Mouse (Mus musculus): ENCODE results near the gene Fndc9. TPM values are rescaled to one million over a fixed set of nuclear protein-coding genes. Genes with fewer than 3 reads are reported as not detected.

Fndc9 gene
- total RNA-seq, 1 experiment: 0.67 TPM

GRCm38 (mm10) chr11:46201636-46202546 is 33.4 kb upstream of the Fndc9 start:
- peaks cover 2% of the 10 kb centered on the region; the same call in 1 of the 2 replicates for H3K36me3 ChIP-seq (ENCODE audit: control insufficient read depth, insufficient read depth, low read length, poor library complexity, severe bottlenecking)
- in situ Hi-C loops (cut with MboI; ENCODE audit: low sequenced_read_pairs in 2 of 2, unreplicated experiment in 2 of 2): no loop called here
- H3K4me1 ChIP-seq (ENCODE audit: control insufficient read depth in 2 of 2, insufficient read depth in 2 of 2, low read length in 2 of 2, poor library complexity in 1 of 2): no peaks in the 10 kb centered on the region
- no peak for DNase-seq (ENCODE audit: low read depth, low spot score)
- no peak overlapping the region for H3K4me3 ChIP-seq (ENCODE audit: insufficient read depth in 1 of 2, low read depth in 1 of 2, low read length in 2 of 2, poor library complexity in 1 of 2, severe bottlenecking in 1 of 2)
- H3K9me3 ChIP-seq (ENCODE audit: control insufficient read depth, insufficient read depth, low read depth, low read length): no peaks in the 10 kb centered on the region
- TF ChIP-seq MAFK (IDR thresholded peaks at IDR 0.05; ENCODE audit: insufficient read depth, low read depth, low read length) (no peak), ZNF384 (IDR thresholded peaks at IDR 0.05; ENCODE audit: low read depth, low read length) (no peak), ZC3H11A (IDR thresholded peaks at IDR 0.05; ENCODE audit: borderline replicate concordance, low read depth, low read length) (no peak), HCFC1 (IDR thresholded peaks at IDR 0.05; ENCODE audit: borderline replicate concordance, insufficient read depth, low read length) (no peak), CHD2 (IDR thresholded peaks at IDR 0.05; ENCODE audit: low read depth, low read length) (no peak)
- H3K9ac ChIP-seq (ENCODE audit: insufficient read depth, low read depth, low read length, poor library complexity, severe bottlenecking): no peak overlapping the region
- H3K27ac ChIP-seq (ENCODE audit: insufficient read depth, low read depth, low read length, poor library complexity, severe bottlenecking): no peak overlapping the region

- no peak for DNase-seq (ENCODE audit: low read depth, low spot score)
- Histone ChIP-seq H3K9me3 (ENCODE audit: control insufficient read depth, insufficient read depth, low read depth, low read length) (no peaks in the 10 kb centered on the region), H3K9ac (ENCODE audit: insufficient read depth, low read depth, low read length, poor library complexity, severe bottlenecking) (no peak overlapping the region), H3K27ac (ENCODE audit: insufficient read depth, low read depth, low read length, poor library complexity, severe bottlenecking) (no peak overlapping the region), H3K4me3 (ENCODE audit: insufficient read depth in 1 of 2, low read depth in 1 of 2, low read length in 2 of 2, poor library complexity in 1 of 2, severe bottlenecking in 1 of 2) (no peak overlapping the region), H3K36me3 (ENCODE audit: control insufficient read depth, insufficient read depth, low read length, poor library complexity, severe bottlenecking) (peaks cover 2% of the 10 kb centered on the region; the same call in 1 of the 2 replicates), H3K4me1 (ENCODE audit: control insufficient read depth in 2 of 2, insufficient read depth in 2 of 2, low read length in 2 of 2, poor library complexity in 1 of 2) (no peaks in the 10 kb centered on the region)
- TF ChIP-seq HCFC1 (IDR thresholded peaks at IDR 0.05; ENCODE audit: borderline replicate concordance, insufficient read depth, low read length) (no peak), ZC3H11A (IDR thresholded peaks at IDR 0.05; ENCODE audit: borderline replicate concordance, low read depth, low read length) (no peak), ZNF384 (IDR thresholded peaks at IDR 0.05; ENCODE audit: low read depth, low read length) (no peak), CHD2 (IDR thresholded peaks at IDR 0.05; ENCODE audit: low read depth, low read length) (no peak), MAFK (IDR thresholded peaks at IDR 0.05; ENCODE audit: insufficient read depth, low read depth, low read length) (no peak)
- in situ Hi-C loops (cut with MboI; ENCODE audit: low sequenced_read_pairs in 2 of 2, unreplicated experiment in 2 of 2): no loop called here
Observed at GRCm38 (mm10) chr11:46202547-46202887, 32.8 kb upstream of the Fndc9 start.

GRCm38 (mm10) chr11:46204841-46205240 is 30.5 kb upstream of the Fndc9 start:
- H3K4me1 ChIP-seq (ENCODE audit: control insufficient read depth in 2 of 2, insufficient read depth in 2 of 2, low read length in 2 of 2, poor library complexity in 1 of 2): no peaks in the 10 kb centered on the region
- H3K36me3 ChIP-seq (ENCODE audit: control insufficient read depth, insufficient read depth, low read length, poor library complexity, severe bottlenecking): no peaks in the 10 kb centered on the region
- in situ Hi-C loops (cut with MboI; ENCODE audit: low sequenced_read_pairs in 2 of 2, unreplicated experiment in 2 of 2): no loop called here
- H3K9ac ChIP-seq (ENCODE audit: insufficient read depth, low read depth, low read length, poor library complexity, severe bottlenecking): no peak overlapping the region
- H3K4me3 ChIP-seq (ENCODE audit: insufficient read depth in 1 of 2, low read depth in 1 of 2, low read length in 2 of 2, poor library complexity in 1 of 2, severe bottlenecking in 1 of 2): no peak overlapping the region
- TF ChIP-seq ZC3H11A (IDR thresholded peaks at IDR 0.05; ENCODE audit: borderline replicate concordance, low read depth, low read length): no peak
- no peak for TF ChIP-seq CHD2 (IDR thresholded peaks at IDR 0.05; ENCODE audit: low read depth, low read length)
- H3K27ac ChIP-seq (ENCODE audit: insufficient read depth, low read depth, low read length, poor library complexity, severe bottlenecking): no peak overlapping the region
- no peaks in the 10 kb centered on the region for H3K9me3 ChIP-seq (ENCODE audit: control insufficient read depth, insufficient read depth, low read depth, low read length)
- DNase-seq (ENCODE audit: low read depth, low spot score): no peak

- in situ Hi-C loops (cut with MboI; ENCODE audit: low sequenced_read_pairs in 2 of 2, unreplicated experiment in 2 of 2): no loop called here
- Histone ChIP-seq H3K27ac (ENCODE audit: insufficient read depth, low read depth, low read length, poor library complexity, severe bottlenecking) (no peak overlapping the region), H3K36me3 (ENCODE audit: control insufficient read depth, insufficient read depth, low read length, poor library complexity, severe bottlenecking) (no peaks in the 10 kb centered on the region), H3K4me1 (ENCODE audit: control insufficient read depth in 2 of 2, insufficient read depth in 2 of 2, low read length in 2 of 2, poor library complexity in 1 of 2) (no peaks in the 10 kb centered on the region), H3K9ac (ENCODE audit: insufficient read depth, low read depth, low read length, poor library complexity, severe bottlenecking) (no peak overlapping the region), H3K4me3 (ENCODE audit: insufficient read depth in 1 of 2, low read depth in 1 of 2, low read length in 2 of 2, poor library complexity in 1 of 2, severe bottlenecking in 1 of 2) (no peak overlapping the region), H3K9me3 (ENCODE audit: control insufficient read depth, insufficient read depth, low read depth, low read length) (no peaks in the 10 kb centered on the region)
- DNase-seq (ENCODE audit: low read depth, low spot score): no peak
- TF ChIP-seq ZNF384 (IDR thresholded peaks at IDR 0.05; ENCODE audit: low read depth, low read length) (no peak), ZC3H11A (IDR thresholded peaks at IDR 0.05; ENCODE audit: borderline replicate concordance, low read depth, low read length) (no peak)
Observed at GRCm38 (mm10) chr11:46205639-46206409, 29.5 kb upstream of the Fndc9 start.
